Mouse (Mus musculus): ENCODE data around the gene Rbfox3.

The Rbfox3 gene

DNA sequence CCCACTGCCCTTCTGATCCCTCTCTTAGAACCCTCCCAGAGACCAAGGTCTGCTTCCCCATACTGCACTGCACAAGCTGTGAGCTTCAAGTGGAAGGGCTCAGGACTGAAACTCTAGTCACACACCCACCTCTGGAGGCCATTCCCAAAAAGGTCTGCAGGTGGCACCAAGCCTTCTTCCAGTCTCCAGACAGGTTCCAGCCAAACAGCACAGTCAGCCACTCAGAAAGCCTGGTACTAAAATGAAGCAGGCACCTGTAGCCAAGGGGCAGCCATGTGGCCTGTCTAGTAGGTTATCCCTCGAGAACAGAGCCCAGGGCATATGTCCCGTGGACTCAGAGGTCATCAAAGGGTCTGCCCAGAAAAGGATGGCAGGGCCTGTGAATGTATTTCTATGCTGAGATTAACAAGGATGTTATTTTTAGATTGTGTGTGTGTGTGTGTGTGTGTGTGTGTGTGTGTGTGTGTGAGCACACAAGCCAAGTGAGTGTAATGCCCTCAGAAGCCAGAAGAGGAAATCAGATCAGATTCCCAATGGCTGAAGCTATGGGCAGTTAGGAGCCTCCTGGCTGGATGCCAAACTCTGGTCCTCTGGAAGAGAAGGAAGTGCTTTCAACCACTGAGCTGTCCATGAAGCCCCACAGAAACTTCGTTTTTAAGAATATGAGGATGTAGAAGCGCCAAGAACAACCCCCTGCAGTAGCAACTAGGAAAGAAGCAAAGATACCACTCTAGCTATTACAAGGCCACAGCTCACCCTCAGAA is at the start of gene Rbfox3:
Rbfox3 (minus strand) TSS at position 291 of the 764 bp plus-strand sequence.
- TF ChIP-seq POU5F1 (IDR thresholded peaks at IDR 0.05; ENCODE audit: borderline replicate concordance, low read length) (no peak), NANOG (IDR thresholded peaks at IDR 0.05; ENCODE audit: borderline replicate concordance, low read length) (no peak), CTCF (conservative IDR thresholded peaks at IDR 0.05; ENCODE audit: low read length) (peak; percentile 24)
- peaks cover 33% of the 10 kb centered on the region for H3K4me1 ChIP-seq (replicated peaks; ENCODE audit: low read depth, low read length)
- H3K9me3 ChIP-seq (ENCODE audit: low read length) = no peaks in the 10 kb centered on the region
- peaks cover 88% of the 10 kb centered on the region for H3K27me3 ChIP-seq (ENCODE audit: insufficient read depth, low read length)
- no peak within 1 kb of the TSS for H3K4me3 ChIP-seq (replicated peaks; ENCODE audit: low read length)
- no peaks in the 10 kb centered on the region for H3K36me3 ChIP-seq (ENCODE audit: insufficient read depth, low read length)

DNA sequence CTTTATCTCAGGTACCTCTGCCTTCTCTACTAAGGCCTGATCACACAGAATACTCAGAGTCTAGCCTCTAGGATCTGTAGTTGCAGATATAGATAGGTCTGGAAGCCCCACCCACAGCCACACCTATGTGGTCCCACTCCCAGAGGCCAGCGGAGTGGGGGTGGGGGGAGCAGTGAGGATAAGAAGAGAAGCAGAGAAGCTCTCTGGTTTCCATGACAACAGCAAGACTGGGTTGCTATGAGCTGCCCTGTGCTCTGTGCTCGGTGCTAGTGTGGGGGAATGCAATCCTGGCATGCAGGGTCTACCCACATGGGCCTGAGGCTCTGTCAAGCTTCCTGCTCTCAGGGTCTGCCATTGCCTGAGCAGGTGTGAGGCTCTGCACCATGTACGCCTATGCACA is 49.3 kb upstream of the Rbfox3 start:
- Histone ChIP-seq H3K9me3 (ENCODE audit: low read length) (no peaks in the 10 kb centered on the region), H3K27me3 (ENCODE audit: insufficient read depth, low read length) (peaks cover 24% of the 10 kb centered on the region), H3K4me3 (replicated peaks; ENCODE audit: low read length) (no peak overlapping the region), H3K36me3 (ENCODE audit: insufficient read depth, low read length) (no peaks in the 10 kb centered on the region), H3K4me1 (replicated peaks; ENCODE audit: low read depth, low read length) (peaks cover 33% of the 10 kb centered on the region)
- TF ChIP-seq NANOG (IDR thresholded peaks at IDR 0.05; ENCODE audit: borderline replicate concordance, low read length) = no peak
- no peak for TF ChIP-seq POU5F1 (IDR thresholded peaks at IDR 0.05; ENCODE audit: borderline replicate concordance, low read length)
- TF ChIP-seq CTCF (conservative IDR thresholded peaks at IDR 0.05; ENCODE audit: low read length) = no peak

DNA sequence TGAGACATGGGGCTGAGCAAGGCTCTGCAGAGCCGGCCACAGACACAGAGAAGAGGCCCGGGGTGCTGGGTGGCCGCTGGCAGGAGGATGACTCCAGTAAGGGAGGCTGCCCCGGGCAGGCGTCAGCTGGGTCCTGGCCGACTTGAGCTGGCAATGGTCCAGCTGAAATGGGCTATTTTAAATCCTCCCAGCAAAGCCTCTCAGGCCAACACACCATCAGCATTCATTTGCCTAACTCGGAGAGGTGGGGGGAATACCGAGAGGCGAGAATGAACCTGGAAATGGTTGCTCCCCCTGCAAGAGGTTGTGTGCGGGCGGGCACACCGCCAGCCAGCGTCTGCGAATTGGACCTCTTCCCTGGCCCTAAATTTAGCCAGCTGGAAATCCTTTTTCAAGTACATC is 45.7 kb upstream of the Rbfox3 start:
- Histone ChIP-seq H3K4me3 (replicated peaks; ENCODE audit: low read length) (peak overlapping the region; percentile 57), H3K4me1 (replicated peaks; ENCODE audit: low read depth, low read length) (peaks cover 42% of the 10 kb centered on the region), H3K27me3 (ENCODE audit: insufficient read depth, low read length) (peaks cover 16% of the 10 kb centered on the region; the same call in 1 of the 2 replicates), H3K9me3 (ENCODE audit: low read length) (no peaks in the 10 kb centered on the region), H3K36me3 (ENCODE audit: insufficient read depth, low read length) (no peaks in the 10 kb centered on the region)
- no peak for TF ChIP-seq NANOG (IDR thresholded peaks at IDR 0.05; ENCODE audit: borderline replicate concordance, low read length)
- TF ChIP-seq POU5F1 (IDR thresholded peaks at IDR 0.05; ENCODE audit: borderline replicate concordance, low read length) = no peak
- no peak for TF ChIP-seq CTCF (conservative IDR thresholded peaks at IDR 0.05; ENCODE audit: low read length)

DNA sequence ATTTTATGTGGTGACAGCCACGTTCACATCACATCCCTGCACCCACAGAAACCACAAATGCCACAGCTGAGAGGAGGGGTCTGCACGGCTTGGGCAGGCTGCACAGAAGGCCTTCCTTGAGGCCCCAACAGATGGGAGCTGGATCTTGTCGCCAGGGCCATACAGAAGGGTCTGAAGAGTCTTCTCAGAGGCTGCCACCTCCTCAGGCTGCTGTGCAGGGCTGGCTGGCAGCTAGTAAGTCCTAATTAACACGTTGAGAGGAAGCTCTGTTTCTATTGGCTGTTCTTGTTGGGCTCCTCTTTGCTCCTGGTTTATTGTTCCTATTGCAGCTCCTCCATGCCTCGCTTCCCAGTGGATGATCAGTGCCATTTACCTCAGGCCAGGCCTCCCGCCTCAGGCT is 43.6 kb upstream of the Rbfox3 start:
- TF ChIP-seq CTCF (conservative IDR thresholded peaks at IDR 0.05; ENCODE audit: low read length) (no peak), POU5F1 (IDR thresholded peaks at IDR 0.05; ENCODE audit: borderline replicate concordance, low read length) (no peak), NANOG (IDR thresholded peaks at IDR 0.05; ENCODE audit: borderline replicate concordance, low read length) (no peak)
- Histone ChIP-seq H3K27me3 (ENCODE audit: insufficient read depth, low read length) (peaks cover 28% of the 10 kb centered on the region), H3K36me3 (ENCODE audit: insufficient read depth, low read length) (no peaks in the 10 kb centered on the region), H3K4me3 (replicated peaks; ENCODE audit: low read length) (no peak overlapping the region), H3K4me1 (replicated peaks; ENCODE audit: low read depth, low read length) (peaks cover 41% of the 10 kb centered on the region), H3K9me3 (ENCODE audit: low read length) (no peaks in the 10 kb centered on the region)

DNA sequence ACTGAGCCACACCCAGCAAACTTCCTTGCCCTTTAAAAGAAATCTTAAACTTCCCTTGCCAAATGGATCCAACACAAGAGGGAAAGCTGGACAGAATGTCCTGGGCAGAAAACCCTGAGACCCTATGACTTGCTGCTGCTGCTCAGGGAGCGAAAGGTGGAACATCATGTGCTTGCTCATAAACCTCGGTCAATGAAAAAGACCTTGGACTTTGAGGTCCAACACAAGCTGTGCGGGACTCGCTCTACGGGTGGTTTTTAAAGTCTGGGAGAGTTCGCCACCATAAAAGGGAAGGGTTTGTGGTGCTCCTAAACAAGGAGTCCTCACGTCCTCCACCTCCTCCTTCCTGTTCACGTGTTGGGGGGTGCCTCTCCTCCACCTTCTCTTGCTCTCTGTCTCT is 34.5 kb upstream of the Rbfox3 start:
- H3K27me3 ChIP-seq (ENCODE audit: insufficient read depth, low read length) = peaks cover 6% of the 10 kb centered on the region; the same call in 1 of the 2 replicates
- no peaks in the 10 kb centered on the region for H3K36me3 ChIP-seq (ENCODE audit: insufficient read depth, low read length)
- no peaks in the 10 kb centered on the region for H3K9me3 ChIP-seq (ENCODE audit: low read length)
- no peak overlapping the region for H3K4me3 ChIP-seq (replicated peaks; ENCODE audit: low read length)
- H3K4me1 ChIP-seq (replicated peaks; ENCODE audit: low read depth, low read length) = no peaks in the 10 kb centered on the region
- TF ChIP-seq POU5F1 (IDR thresholded peaks at IDR 0.05; ENCODE audit: borderline replicate concordance, low read length) = no peak
- TF ChIP-seq NANOG (IDR thresholded peaks at IDR 0.05; ENCODE audit: borderline replicate concordance, low read length) = no peak
- no peak for TF ChIP-seq CTCF (conservative IDR thresholded peaks at IDR 0.05; ENCODE audit: low read length)

DNA sequence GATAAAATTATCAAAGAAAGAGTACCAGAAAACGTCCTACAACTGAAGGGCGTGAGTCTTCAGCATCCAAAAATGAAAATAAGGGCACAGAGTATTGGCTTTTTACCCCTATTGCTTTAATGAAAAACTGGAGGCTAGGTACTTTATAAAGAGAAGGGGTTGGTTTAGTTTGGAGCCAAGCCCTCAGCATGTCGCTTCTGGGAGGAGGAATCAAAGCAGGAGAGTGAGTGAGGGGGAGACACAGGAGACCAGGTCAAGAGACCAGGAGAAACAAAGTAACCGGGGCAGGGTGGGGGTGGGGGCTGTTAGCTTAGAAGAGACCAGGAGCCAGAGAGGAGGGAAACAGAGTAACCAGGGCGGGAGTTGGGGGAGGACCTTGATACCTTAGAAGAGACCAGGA is 29.9 kb upstream of the Rbfox3 start:
- Histone ChIP-seq H3K4me1 (replicated peaks; ENCODE audit: low read depth, low read length) (peaks cover 4% of the 10 kb centered on the region; the same call in 1 of the 2 replicates), H3K4me3 (replicated peaks; ENCODE audit: low read length) (no peak overlapping the region)
- TF ChIP-seq POU5F1 (IDR thresholded peaks at IDR 0.05; ENCODE audit: borderline replicate concordance, low read length) (no peak), NANOG (IDR thresholded peaks at IDR 0.05; ENCODE audit: borderline replicate concordance, low read length) (no peak), CTCF (conservative IDR thresholded peaks at IDR 0.05; ENCODE audit: low read length) (no peak)

DNA sequence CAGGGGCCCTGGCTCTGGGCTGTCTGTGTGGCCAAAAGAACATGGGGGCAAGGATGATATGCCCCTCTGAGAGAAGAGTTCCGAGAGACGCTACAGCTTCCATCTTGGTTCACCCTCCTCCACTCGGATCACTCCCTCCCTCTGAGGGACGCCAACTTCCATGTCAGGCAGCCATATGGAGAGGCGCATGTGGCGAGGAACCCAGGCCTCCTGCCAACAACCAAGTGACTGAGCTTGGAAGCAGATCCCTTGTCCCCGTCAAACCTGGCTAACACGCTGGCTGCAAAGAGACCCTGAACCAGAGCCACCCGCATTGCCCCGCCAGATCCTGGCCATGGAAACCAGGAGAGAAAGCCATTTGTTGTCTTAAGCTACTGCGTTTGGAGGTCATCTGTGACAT is 29.1 kb upstream of the Rbfox3 start:
- H3K9me3 ChIP-seq (ENCODE audit: low read length) = peaks cover 6% of the 10 kb centered on the region; the same call in 1 of the 2 replicates
- H3K4me3 ChIP-seq (replicated peaks; ENCODE audit: low read length) = no peak overlapping the region
- peaks cover 4% of the 10 kb centered on the region; the same call in 1 of the 2 replicates for H3K4me1 ChIP-seq (replicated peaks; ENCODE audit: low read depth, low read length)
- H3K36me3 ChIP-seq (ENCODE audit: insufficient read depth, low read length) = no peaks in the 10 kb centered on the region
- peaks cover 7% of the 10 kb centered on the region for H3K27me3 ChIP-seq (ENCODE audit: insufficient read depth, low read length)
- TF ChIP-seq CTCF (conservative IDR thresholded peaks at IDR 0.05; ENCODE audit: low read length) (no peak), NANOG (IDR thresholded peaks at IDR 0.05; ENCODE audit: borderline replicate concordance, low read length) (no peak), POU5F1 (IDR thresholded peaks at IDR 0.05; ENCODE audit: borderline replicate concordance, low read length) (no peak)

More for the DNA sequence above, 29.9 kb upstream of the Rbfox3 start:
- Histone ChIP-seq H3K27me3 (ENCODE audit: insufficient read depth, low read length) (peaks cover 7% of the 10 kb centered on the region), H3K9me3 (ENCODE audit: low read length) (peaks cover 3% of the 10 kb centered on the region; the same call in 1 of the 2 replicates), H3K36me3 (ENCODE audit: insufficient read depth, low read length) (no peaks in the 10 kb centered on the region)

DNA sequence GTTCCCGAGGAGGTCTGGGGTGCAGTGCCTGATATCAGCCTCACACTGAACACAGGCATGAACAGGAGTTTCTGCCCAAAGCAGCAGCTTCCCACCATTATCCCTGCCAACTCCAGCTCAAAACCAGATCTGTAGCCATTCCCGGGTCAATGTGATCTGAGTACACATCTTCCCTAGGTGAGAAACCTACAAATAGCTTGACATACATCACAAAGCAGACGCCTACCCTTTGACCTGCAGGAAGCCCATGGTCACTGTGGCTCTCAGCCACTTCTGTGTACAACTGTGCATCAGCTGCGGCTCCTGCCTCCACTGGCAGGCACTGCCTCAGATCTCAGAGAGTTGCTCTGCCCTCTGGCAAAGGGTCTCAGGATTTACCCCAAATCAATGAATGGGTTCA is 28.3 kb upstream of the Rbfox3 start:
- no peaks in the 10 kb centered on the region for H3K36me3 ChIP-seq (ENCODE audit: insufficient read depth, low read length)

More for the DNA sequence above, 28.3 kb upstream of the Rbfox3 start:
- no peak for TF ChIP-seq CTCF (conservative IDR thresholded peaks at IDR 0.05; ENCODE audit: low read length)
- TF ChIP-seq POU5F1 (IDR thresholded peaks at IDR 0.05; ENCODE audit: borderline replicate concordance, low read length) = no peak
- no peak for TF ChIP-seq NANOG (IDR thresholded peaks at IDR 0.05; ENCODE audit: borderline replicate concordance, low read length)
- no peak overlapping the region for H3K4me3 ChIP-seq (replicated peaks; ENCODE audit: low read length)
- H3K27me3 ChIP-seq (ENCODE audit: insufficient read depth, low read length) = peaks cover 7% of the 10 kb centered on the region
- H3K9me3 ChIP-seq (ENCODE audit: low read length) = peaks cover 6% of the 10 kb centered on the region; the same call in 1 of the 2 replicates
- H3K4me1 ChIP-seq (replicated peaks; ENCODE audit: low read depth, low read length) = peaks cover 4% of the 10 kb centered on the region; the same call in 1 of the 2 replicates
